ENCODE assay signal across 35 mouse cellular contexts in the genomic region with DNA sequence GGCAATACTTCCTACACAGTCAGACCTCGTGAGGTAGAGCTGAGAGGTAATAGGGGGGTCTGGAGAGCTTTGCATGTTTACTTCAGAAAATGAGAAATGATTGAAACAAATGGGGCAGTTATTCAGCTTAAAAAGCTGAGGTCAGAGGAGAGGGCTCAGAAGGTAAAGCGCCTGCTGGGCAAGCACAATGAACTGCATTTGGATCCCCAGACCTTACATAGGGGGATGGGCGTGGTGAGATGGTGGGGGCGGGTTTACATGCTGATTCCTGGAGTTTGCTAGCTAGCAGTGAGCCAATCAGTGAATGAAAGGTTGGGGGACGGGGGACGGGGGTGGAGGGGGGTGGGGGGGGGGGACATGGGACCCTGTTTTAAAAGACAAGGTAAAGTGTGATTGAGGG.
DNase-seq lines count a peak whose midpoint lies in the region; ATAC-seq and TF ChIP-seq lines count a peak whose summit lies in the region.
"Had no signal": no experiment of that assay in that cellular context is flagged by ENCODE, and none has a peak within 500 bp of the region (broad histone marks: within the 10 kb centered on the region; RNA-seq: fewer than 3 reads in every experiment).

No protein-coding gene starts in this region.

- H3K27ac ChIP-seq in forebrain, embryonic 10.5 days, result no peak overlapping the region; the same call in 1 of the 2 replicates
- no peak overlapping the region for H3K27ac ChIP-seq in forebrain, embryonic 12.5 days
- H3K27ac ChIP-seq in ES-Bruce4 (ENCODE audit: insufficient read depth, low read length), result no peak overlapping the region
- 0 out of 2 replicates have a peak overlapping the region, but pooled peaks have one; percentile 42 for H3K27ac ChIP-seq in limb, embryonic 10.5 days
- H3K27ac ChIP-seq: embryonic facial prominence, embryonic 12.5 days; intestine, embryonic 15.5 days; kidney, postnatal 0 days; limb, embryonic 15.5 days; liver, embryonic 13.5 days; neural tube, embryonic 15.5 days; stomach, postnatal 0 days had no signal

- no peak overlapping the region for H3K4me2 ChIP-seq in forebrain, embryonic 12.5 days
- H3K4me2 ChIP-seq: embryonic facial prominence, embryonic 12.5 days; heart, embryonic 12.5 days; intestine, embryonic 15.5 days; limb, embryonic 15.5 days; liver, embryonic 13.5 days; neural tube, embryonic 15.5 days had no signal

- peaks cover 32% of the 10 kb centered on the region for H3K4me1 ChIP-seq in forebrain, embryonic 10.5 days
- H3K4me1 ChIP-seq in forebrain, embryonic 12.5 days, result peaks cover 11% of the 10 kb centered on the region
- peaks cover 2% of the 10 kb centered on the region for H3K4me1 ChIP-seq in ES-Bruce4 (ENCODE audit: control insufficient read depth, insufficient read depth, low read length)
- H3K4me1 ChIP-seq in limb, embryonic 10.5 days, result peaks cover 37% of the 10 kb centered on the region
- H3K4me1 ChIP-seq: intestine, embryonic 15.5 days; liver, embryonic 13.5 days had no signal

- H3K27me3 ChIP-seq in forebrain, embryonic 10.5 days (ENCODE audit: poor library complexity, severe bottlenecking), result peaks cover 22% of the 10 kb centered on the region
- H3K27me3 ChIP-seq in forebrain, embryonic 12.5 days, result peaks cover 10% of the 10 kb centered on the region; the same call in 1 of the 2 replicates
- H3K27me3 ChIP-seq in ES-Bruce4 (ENCODE audit: control insufficient read depth, insufficient read depth, low read length, poor library complexity, severe bottlenecking), result no peaks in the 10 kb centered on the region
- no peaks in the 10 kb centered on the region for H3K27me3 ChIP-seq in limb, embryonic 10.5 days (ENCODE audit: low read depth, poor library complexity, severe bottlenecking)
- H3K27me3 ChIP-seq: heart, embryonic 12.5 days; liver, embryonic 13.5 days; neural tube, embryonic 15.5 days had no signal

- H3K4me3 ChIP-seq in forebrain, embryonic 10.5 days, result no peak overlapping the region; the same call in 1 of the 2 replicates
- H3K4me3 ChIP-seq in forebrain, embryonic 12.5 days (replicated peaks), result no peak overlapping the region
- no peak overlapping the region for H3K4me3 ChIP-seq in ES-Bruce4 (ENCODE audit: low read depth, low read length)
- no peak overlapping the region for H3K4me3 ChIP-seq in limb, embryonic 10.5 days
- H3K4me3 ChIP-seq: embryonic facial prominence, embryonic 12.5 days; erythroblast, embryonic 14.5 days; heart, embryonic 12.5 days; intestine, embryonic 15.5 days; limb, embryonic 15.5 days; liver, embryonic 13.5 days; megakaryocyte, embryonic 14.5 days; neural tube, embryonic 15.5 days had no signal

- no peak for TF ChIP-seq CTCF in ES-Bruce4 (IDR thresholded peaks at IDR 0.05; ENCODE audit: low read depth, low read length)

- H3K9ac ChIP-seq in forebrain, embryonic 12.5 days, result no peak overlapping the region
- no peak overlapping the region for H3K9ac ChIP-seq in ES-Bruce4 (ENCODE audit: low read depth, poor library complexity, severe bottlenecking)
- H3K9ac ChIP-seq: embryonic facial prominence, embryonic 12.5 days; heart, embryonic 12.5 days; intestine, embryonic 15.5 days; limb, embryonic 15.5 days; liver, embryonic 13.5 days; neural tube, embryonic 15.5 days had no signal

- no peaks in the 10 kb centered on the region for H3K36me3 ChIP-seq in forebrain, embryonic 10.5 days (replicated peaks)
- H3K36me3 ChIP-seq in forebrain, embryonic 12.5 days (replicated peaks), result no peaks in the 10 kb centered on the region
- no peaks in the 10 kb centered on the region for H3K36me3 ChIP-seq in ES-Bruce4 (ENCODE audit: control insufficient read depth, insufficient read depth, low read length, poor library complexity, severe bottlenecking)
- no peaks in the 10 kb centered on the region for H3K36me3 ChIP-seq in limb, embryonic 10.5 days
- H3K36me3 ChIP-seq: embryonic facial prominence, embryonic 12.5 days; heart, embryonic 12.5 days; intestine, embryonic 15.5 days; limb, embryonic 15.5 days; liver, embryonic 13.5 days; neural tube, embryonic 15.5 days had no signal

- H3K9me3 ChIP-seq in forebrain, embryonic 10.5 days, result no peaks in the 10 kb centered on the region; the same call in 1 of the 2 replicates
- no peaks in the 10 kb centered on the region for H3K9me3 ChIP-seq in forebrain, embryonic 12.5 days
- no peaks in the 10 kb centered on the region for H3K9me3 ChIP-seq in ES-Bruce4 (replicated peaks; ENCODE audit: control insufficient read depth, insufficient read depth, low read length, poor library complexity, severe bottlenecking)
- H3K9me3 ChIP-seq in limb, embryonic 10.5 days (replicated peaks), result no peaks in the 10 kb centered on the region
- H3K9me3 ChIP-seq: embryonic facial prominence, embryonic 12.5 days; heart, embryonic 12.5 days; intestine, embryonic 15.5 days; limb, embryonic 15.5 days; liver, embryonic 13.5 days; neural tube, embryonic 15.5 days had no signal

- no peak for TF ChIP-seq POLR2A in ES-Bruce4 (IDR thresholded peaks at IDR 0.05; ENCODE audit: insufficient read depth, low read length)

- no peak for ATAC-seq in forebrain, embryonic 12.5 days (ENCODE audit: low FRiP score)
- no peak for ATAC-seq in erythroblast, adult 5-6 weeks (replicated peaks; ENCODE audit: low FRiP score, poor library complexity, severe bottlenecking)
- ATAC-seq: forebrain, embryonic 14.5 days; hindbrain, embryonic 16.5 days; intestine, embryonic 15.5 days; lung, postnatal 0 days had no signal

- peak; percentile 27 for DNase-seq in forebrain, embryonic 10.5 days (ENCODE audit: extremely low spot score, low spot score)
- peak; percentile 70 for DNase-seq in R1 (ENCODE audit: low read depth, low spot score)
- DNase-seq in limb, embryonic 10.5 days (ENCODE audit: low spot score), result no peak
- DNase-seq in cerebellum, adult 9-11 months, result no peak
- DNase-seq in heart, adult 9 months (ENCODE audit: low spot score in 2 of 2), result no peak
- DNase-seq: adrenal gland, postnatal 10 days; cerebellum, adult 8-10 months; cerebellum, postnatal 36 days; gastrocnemius, postnatal 25 days; heart, adult 11 months; heart, postnatal 4 days; kidney, adult 2 months; layer of hippocampus, adult 9-11 months; liver, embryonic 13.5 days; lung, adult 18-20 months; lung, postnatal 4 days; midbrain, embryonic 14.5 days; right cerebral cortex, postnatal 4 days; thymus, adult 18-20 months; thymus, postnatal 36 days had no signal

- 2% methylated on average over 6 of the region's 6 CpGs for WGBS in forebrain, embryonic 10.5 days
- WGBS in forebrain, embryonic 12.5 days, result 4% methylated on average over 3 of the region's 6 CpGs
- 28% methylated on average over 6 of the region's 6 CpGs for WGBS in limb, embryonic 10.5 days

- TF ChIP-seq EP300 in ES-Bruce4 (IDR thresholded peaks at IDR 0.05; ENCODE audit: insufficient read depth, low read depth, low read length), result 0 out of 2 replicates have a peak, but pooled peaks have one; percentile 25

Comparison
In these comparisons a context has a peak if more than half of its experiments do, and no peak if none do; other contexts are left out.
1. DNase-seq: peak in forebrain, embryonic 10.5 days (single experiment) and R1 (single experiment); none in limb, embryonic 10.5 days (single experiment), cerebellum, adult 9-11 months (single experiment) and heart, adult 9 months (0 of 2).